Comparison of ENCODE assay signal across 8 mouse cellular contexts in the genomic region with DNA sequence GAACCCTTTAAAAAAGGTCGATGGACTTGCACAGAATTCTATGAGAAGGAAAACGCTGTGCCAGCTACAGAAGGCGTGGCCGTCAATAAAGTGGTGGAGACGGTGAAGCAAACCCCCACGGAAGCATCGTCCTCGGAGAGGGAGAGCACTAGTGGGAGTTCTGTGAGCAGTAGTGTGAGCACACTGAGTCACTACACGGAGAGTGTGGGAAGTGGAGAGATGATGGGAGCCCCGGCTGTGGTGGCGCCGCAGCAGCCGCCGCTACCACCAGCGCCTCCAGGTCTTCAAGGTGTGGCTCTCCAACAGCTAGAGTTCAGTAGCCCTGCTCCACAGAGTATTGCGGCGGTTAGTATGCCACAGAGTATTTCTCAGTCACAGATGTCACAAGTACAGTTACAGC. TPM values are rescaled to one million over a fixed set of nuclear protein-coding genes. Genes with fewer than 3 reads are reported as not detected.
A peak's percentile ranks its signal among the peaks of the same experiment; 100 is the strongest.
DNase-seq lines count a peak whose midpoint lies in the region; ATAC-seq lines count a peak whose summit lies in the region.

No protein-coding gene starts in this region.

- 95% methylated on average over 17 of the region's 17 CpGs for WGBS in heart, embryonic 10.5 days
- WGBS in heart, embryonic 12.5 days: 91% methylated on average over 17 of the region's 17 CpGs
- WGBS in embryonic facial prominence, embryonic 10.5 days: 96% methylated on average over 17 of the region's 17 CpGs
- WGBS in hindbrain, embryonic 14.5 days: 85% methylated on average over 17 of the region's 17 CpGs
- 90% methylated on average over 17 of the region's 17 CpGs for WGBS in midbrain, embryonic 15.5 days

- H3K4me2 ChIP-seq in heart, embryonic 12.5 days: no peak overlapping the region
- H3K4me2 ChIP-seq in hindbrain, embryonic 14.5 days (replicated peaks): peak overlapping the region; percentile 88
- peak overlapping the region; percentile 84 for H3K4me2 ChIP-seq in midbrain, embryonic 15.5 days

- no peak for ATAC-seq in heart, embryonic 12.5 days (ENCODE audit: insufficient number of reproducible peaks, low FRiP score)
- ATAC-seq in hindbrain, embryonic 14.5 days (ENCODE audit: low FRiP score): no peak
- ATAC-seq in midbrain, embryonic 15.5 days (replicated peaks): no peak
- ATAC-seq in erythroblast, adult 5-6 weeks (replicated peaks; ENCODE audit: low FRiP score, poor library complexity, severe bottlenecking): no peak

- no peaks in the 10 kb centered on the region for H3K9me3 ChIP-seq in heart, embryonic 10.5 days
- H3K9me3 ChIP-seq in heart, embryonic 12.5 days (replicated peaks): no peaks in the 10 kb centered on the region
- H3K9me3 ChIP-seq in embryonic facial prominence, embryonic 10.5 days: no peaks in the 10 kb centered on the region
- H3K9me3 ChIP-seq in hindbrain, embryonic 14.5 days (ENCODE audit: control insufficient read depth, low read length): no peaks in the 10 kb centered on the region
- no peaks in the 10 kb centered on the region for H3K9me3 ChIP-seq in midbrain, embryonic 15.5 days

- no peak overlapping the region for H3K27ac ChIP-seq in heart, embryonic 10.5 days
- H3K27ac ChIP-seq in heart, embryonic 12.5 days (ENCODE audit: poor library complexity, severe bottlenecking): no peak overlapping the region
- no peak overlapping the region for H3K27ac ChIP-seq in embryonic facial prominence, embryonic 10.5 days (replicated peaks)
- no peak overlapping the region for H3K27ac ChIP-seq in hindbrain, embryonic 14.5 days
- H3K27ac ChIP-seq in midbrain, embryonic 15.5 days: no peak overlapping the region

- no peaks in the 10 kb centered on the region for H3K27me3 ChIP-seq in heart, embryonic 10.5 days (ENCODE audit: insufficient read depth, poor library complexity, severe bottlenecking)
- H3K27me3 ChIP-seq in heart, embryonic 12.5 days (replicated peaks): no peaks in the 10 kb centered on the region
- no peaks in the 10 kb centered on the region for H3K27me3 ChIP-seq in embryonic facial prominence, embryonic 10.5 days (replicated peaks; ENCODE audit: low read depth, poor library complexity, severe bottlenecking)
- H3K27me3 ChIP-seq in hindbrain, embryonic 14.5 days (ENCODE audit: control insufficient read depth, insufficient read depth, low read length): no peaks in the 10 kb centered on the region
- no peaks in the 10 kb centered on the region for H3K27me3 ChIP-seq in midbrain, embryonic 15.5 days (replicated peaks)

- H3K4me1 ChIP-seq in heart, embryonic 10.5 days: peaks cover 54% of the 10 kb centered on the region
- peaks cover 46% of the 10 kb centered on the region for H3K4me1 ChIP-seq in heart, embryonic 12.5 days (replicated peaks)
- H3K4me1 ChIP-seq in embryonic facial prominence, embryonic 10.5 days: peaks cover 60% of the 10 kb centered on the region
- H3K4me1 ChIP-seq in hindbrain, embryonic 14.5 days (replicated peaks; ENCODE audit: control insufficient read depth, insufficient read depth, low read length): peaks cover 60% of the 10 kb centered on the region
- peaks cover 55% of the 10 kb centered on the region for H3K4me1 ChIP-seq in midbrain, embryonic 15.5 days

- H3K36me3 ChIP-seq in heart, embryonic 10.5 days: peaks cover 26% of the 10 kb centered on the region
- peaks cover 32% of the 10 kb centered on the region for H3K36me3 ChIP-seq in heart, embryonic 12.5 days
- peaks cover 56% of the 10 kb centered on the region for H3K36me3 ChIP-seq in embryonic facial prominence, embryonic 10.5 days (replicated peaks)
- H3K36me3 ChIP-seq in hindbrain, embryonic 14.5 days (replicated peaks; ENCODE audit: control insufficient read depth, insufficient read depth): peaks cover 28% of the 10 kb centered on the region
- no peaks in the 10 kb centered on the region for H3K36me3 ChIP-seq in midbrain, embryonic 15.5 days (replicated peaks)

- no peak overlapping the region for H3K9ac ChIP-seq in heart, embryonic 12.5 days
- peak overlapping the region; percentile 99 for H3K9ac ChIP-seq in hindbrain, embryonic 14.5 days
- H3K9ac ChIP-seq in midbrain, embryonic 15.5 days: no peak overlapping the region

- DNase-seq in heart, embryonic 10.5 days (ENCODE audit: low spot score): peak; percentile 61
- DNase-seq in embryonic facial prominence, embryonic 10.5 days (ENCODE audit: low spot score): no peak
- no peak for DNase-seq in hindbrain, embryonic 14.5 days (ENCODE audit: low spot score)
- DNase-seq in ovary, postnatal 10 days (ENCODE audit: low spot score): no peak
- DNase-seq in urinary bladder, postnatal 25 days (ENCODE audit: low spot score): no peak

- H3K4me3 ChIP-seq in heart, embryonic 10.5 days: peak overlapping the region; percentile 2
- no peak overlapping the region for H3K4me3 ChIP-seq in heart, embryonic 12.5 days
- peak overlapping the region; percentile 94 for H3K4me3 ChIP-seq in embryonic facial prominence, embryonic 10.5 days
- H3K4me3 ChIP-seq in hindbrain, embryonic 14.5 days (replicated peaks; ENCODE audit: low read length): peak overlapping the region; percentile 92
- H3K4me3 ChIP-seq in midbrain, embryonic 15.5 days: peak overlapping the region; percentile 82

RNA-seq across cellular contexts. Expression of gene Tsc22d1, which starts 2.6 kb away (rescaled TPM):
- 371 and 402 TPM in 2 replicates for polyA plus RNA-seq in heart, embryonic 10.5 days (2016; fragmentation: Nextera tagmentation; extraction: Ambion mirVana)
- 313 and 323 TPM in 2 replicates for polyA plus RNA-seq in heart, embryonic 12.5 days (2016; fragmentation: Nextera tagmentation; extraction: Ambion mirVana)
- 300 and 325 TPM in 2 replicates for polyA plus RNA-seq in embryonic facial prominence, embryonic 10.5 days (2016; fragmentation: Nextera tagmentation; extraction: Ambion mirVana)
- 891 and 894 TPM in 2 replicates for polyA plus RNA-seq in hindbrain, embryonic 14.5 days (2014; fragmentation: Nextera tagmentation; extraction: Ambion mirVana)
- 792 and 811 TPM in 2 replicates for polyA plus RNA-seq in midbrain, embryonic 15.5 days (2015; fragmentation: Nextera tagmentation; extraction: Ambion mirVana)
- 18.4 and 18.6 TPM in 2 replicates for total RNA-seq in erythroblast, adult 5-6 weeks (2015; ENCODE audit: low replicate concordance)
- 14.4 and 21.5 TPM in 2 replicates for total RNA-seq in erythroblast, adult 5-6 weeks (2017; ENCODE audit: low replicate concordance)
